Mouse (Mus musculus) thymus, adult 2 months (tissue): ENCODE results near the gene Sgms1. TPM values are rescaled to one million over a fixed set of nuclear protein-coding genes. Genes with fewer than 3 reads are reported as not detected.
A peak's percentile ranks its signal among the peaks of the same experiment; 100 is the strongest.

Source experiments
- DNase-seq: peaks from one replicate; pipeline ENCODE4 v3.0.0; 2021
- H3K27ac ChIP-seq: fragments of 200-500 bp; 2 replicates; pipeline ENCODE4 v1.5.1; 2012; ENCODE audit warnings: low read length, control low read depth; ENCODE audit not compliant: control insufficient read depth, insufficient read depth
- H3K27me3 ChIP-seq: fragments of 200-500 bp; 2 replicates; pipeline ENCODE4 v1.6.1; 2012; ENCODE audit warnings: mild to moderate bottlenecking, low read length, moderate library complexity, mixed read lengths; ENCODE audit not compliant: control insufficient read depth, insufficient read depth
- H3K36me3 ChIP-seq: fragments of 200-500 bp; 2 replicates; pipeline ENCODE4 v1.6.1; 2012; ENCODE audit warnings: mild to moderate bottlenecking, low read length, moderate library complexity; ENCODE audit not compliant: control insufficient read depth, insufficient read depth
- H3K4me1 ChIP-seq: fragments of 200-500 bp; replicated peaks from 2 replicates; pipeline ENCODE4 v1.6.1; 2012; ENCODE audit warnings: low read length; ENCODE audit not compliant: control insufficient read depth, insufficient read depth
- H3K4me3 ChIP-seq: fragments of 200-500 bp; 2 replicates; pipeline ENCODE4 v1.5.1; 2012; ENCODE audit warnings: mild to moderate bottlenecking, low read length, control low read depth, moderate library complexity; ENCODE audit not compliant: control insufficient read depth, insufficient read depth
- CTCF ChIP-seq: fragments of 200-500 bp; IDR thresholded peaks from 2 replicates; pipeline ENCODE4 v1.5.1; 2012; ENCODE audit warnings: mild to moderate bottlenecking, control low read depth, low read length, moderate library complexity, borderline replicate concordance; ENCODE audit not compliant: control insufficient read depth, poor library complexity, insufficient read depth; ENCODE audit errors: extremely low read depth
- POLR2A ChIP-seq: fragments of 200-500 bp; IDR thresholded peaks from 2 replicates; pipeline ENCODE4 v1.6.1; 2012; ENCODE audit warnings: mild to moderate bottlenecking, low read length, control low read depth, moderate library complexity; ENCODE audit not compliant: control insufficient read depth, poor library complexity, insufficient read depth; ENCODE audit errors: extremely low read depth
- WGBS: fragments of 180-500 bp; shearing (Covaris S2); methylation state at CpG from one replicate; pipeline ENCODE4 v1.1.7; 2018; 5-methylcytosine and 5-hydroxymethylcytosine counted together
- polyA plus RNA-seq: library from polyadenylated mRNA; depleted of rRNA; stranded (reverse); fragments of >200 nt; gene quantifications from 2 replicates; pipeline ENCODE4 v1.2.3, GENCODE M21; 2012

Gene Sgms1
- polyA plus RNA-seq, 1 experiment: 7.4 TPM

DNA sequence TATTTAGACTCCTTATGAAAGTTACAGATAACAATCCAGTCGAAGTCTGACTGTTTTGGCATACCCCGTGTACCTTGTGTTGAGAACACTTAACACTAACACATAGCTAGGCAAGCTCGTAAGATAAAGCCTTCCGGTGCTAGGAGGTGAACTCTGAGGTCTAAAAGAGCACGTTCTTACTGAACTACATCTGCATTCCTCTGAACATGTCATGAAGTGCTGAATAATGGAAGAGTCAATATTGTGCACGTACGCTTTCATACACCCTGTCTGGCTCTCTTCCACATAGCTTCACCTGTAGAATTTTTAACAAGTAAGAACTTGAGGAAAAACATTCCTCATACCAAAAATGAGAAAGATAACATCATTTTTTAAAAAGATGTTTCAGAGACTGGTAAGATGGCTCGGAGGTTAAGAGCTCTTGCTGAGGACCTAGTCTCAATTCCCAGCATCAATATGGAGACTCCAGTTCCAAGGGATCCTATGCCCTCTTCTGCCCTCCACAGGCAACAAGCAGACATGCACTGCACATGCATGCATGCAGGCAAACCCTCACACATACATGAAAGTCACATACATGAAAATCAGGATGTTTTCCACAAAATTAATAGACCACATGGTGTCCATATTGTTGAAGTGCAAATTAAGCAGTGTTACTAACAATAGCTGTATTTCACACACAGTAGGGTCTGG is 4.4 kb upstream of the Sgms1 start:
- Histone ChIP-seq H3K27me3 (no peaks in the 10 kb centered on the region), H3K36me3 (no peaks in the 10 kb centered on the region), H3K4me1 (no peaks in the 10 kb centered on the region), H3K4me3 (no peak overlapping the region), H3K27ac (no peak overlapping the region)
- no peak for DNase-seq
- TF ChIP-seq POLR2A: no peak
- TF ChIP-seq CTCF: no peak
- 92% methylated on average over 8 of the region's 8 CpGs for WGBS

DNA sequence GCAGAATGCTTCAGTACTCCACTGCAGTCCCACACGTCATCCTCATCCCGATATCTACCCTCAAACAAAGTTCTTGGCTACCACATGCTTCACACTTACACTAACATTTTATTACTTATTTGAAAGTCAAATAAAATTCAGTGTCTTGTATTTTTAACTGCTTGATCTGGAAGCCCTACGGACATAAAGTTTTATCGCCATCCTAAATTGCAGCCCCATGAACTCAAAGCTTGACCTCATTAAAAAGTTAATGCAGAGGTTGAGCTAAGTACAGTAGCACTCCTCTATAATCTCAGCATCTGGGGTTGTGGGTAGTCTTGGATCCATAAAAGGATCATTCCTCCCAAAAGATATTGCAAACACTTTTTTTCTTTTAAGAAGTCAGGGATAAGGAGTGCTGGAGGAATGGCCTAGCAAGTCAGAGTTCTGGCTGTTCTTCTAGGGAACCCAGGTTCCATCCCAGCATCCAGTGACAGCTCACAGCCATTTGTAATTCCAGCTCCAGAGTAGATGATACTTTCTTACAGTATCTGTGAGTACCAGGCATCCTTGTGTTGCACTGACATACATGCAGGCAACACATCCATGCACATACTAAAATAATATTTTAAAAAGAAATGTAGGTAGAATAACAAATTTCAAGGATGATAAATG is 3.7 kb upstream of the Sgms1 start:
- TF ChIP-seq CTCF (no peak), POLR2A (no peak)
- no peaks in the 10 kb centered on the region for H3K36me3 ChIP-seq
- 95% methylated on average over 4 of the region's 4 CpGs for WGBS
- H3K4me3 ChIP-seq: no peak overlapping the region
- no peaks in the 10 kb centered on the region; the same call in 1 of the 2 replicates for H3K27me3 ChIP-seq
- H3K27ac ChIP-seq: no peak overlapping the region
- H3K4me1 ChIP-seq: no peaks in the 10 kb centered on the region
- no peak for DNase-seq

DNA sequence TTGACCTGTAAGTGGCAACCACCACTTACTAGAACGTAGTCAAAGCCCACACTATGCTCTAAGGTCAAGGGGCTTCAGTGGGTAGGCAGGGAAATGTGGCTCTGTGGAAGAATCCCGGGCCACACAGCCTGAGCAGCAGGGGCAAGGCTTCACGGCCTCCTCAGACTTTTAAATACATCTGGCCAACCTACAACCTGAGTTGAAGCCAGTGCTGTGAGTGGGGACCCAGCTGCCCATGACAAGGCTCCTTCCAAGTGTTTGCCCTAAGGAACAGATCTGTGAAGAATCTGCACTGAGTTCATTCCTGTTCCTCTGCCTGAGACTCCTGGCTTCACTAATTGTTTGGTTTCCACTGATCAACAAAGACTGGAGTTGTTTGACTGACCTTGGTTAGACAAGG is 1.9 kb upstream of the Sgms1 start:
- no peak overlapping the region for H3K4me3 ChIP-seq
- no peaks in the 10 kb centered on the region for H3K36me3 ChIP-seq
- H3K27me3 ChIP-seq: no peaks in the 10 kb centered on the region; the same call in 1 of the 2 replicates
- WGBS: 94% methylated on average over 3 of the region's 3 CpGs
- TF ChIP-seq POLR2A (no peak), CTCF (no peak)
- no peak overlapping the region for H3K27ac ChIP-seq
- peaks cover 6% of the 10 kb centered on the region for H3K4me1 ChIP-seq
- no peak for DNase-seq

DNA sequence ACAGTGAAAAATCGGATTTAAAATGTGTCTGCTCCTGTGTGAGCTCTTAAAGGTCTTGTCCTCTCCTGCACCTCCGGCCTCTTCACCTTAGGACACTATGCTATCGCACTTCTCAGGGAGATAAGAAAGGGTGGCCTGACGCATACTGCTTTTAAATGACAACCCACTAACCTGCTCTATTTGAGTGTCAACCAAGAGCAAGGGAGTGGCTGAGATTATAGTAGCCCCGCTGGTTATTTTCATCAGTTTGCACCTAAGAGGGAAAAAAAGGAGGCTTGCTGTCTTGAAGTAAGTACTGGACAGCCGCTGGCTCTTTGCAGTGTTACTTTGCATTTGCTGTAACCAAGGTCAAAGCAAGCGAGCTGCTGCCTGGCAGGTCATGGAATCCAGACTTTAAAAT is 602 bp upstream of the Sgms1 start:
- 93% methylated on average over 7 of the region's 7 CpGs for WGBS
- Histone ChIP-seq H3K36me3 (no peaks in the 10 kb centered on the region), H3K27me3 (no peaks in the 10 kb centered on the region; the same call in 1 of the 2 replicates), H3K4me1 (peaks cover 6% of the 10 kb centered on the region), H3K27ac (no peak overlapping the region), H3K4me3 (no peak overlapping the region)
- DNase-seq: no peak
- TF ChIP-seq CTCF: no peak
- TF ChIP-seq POLR2A: no peak

DNA sequence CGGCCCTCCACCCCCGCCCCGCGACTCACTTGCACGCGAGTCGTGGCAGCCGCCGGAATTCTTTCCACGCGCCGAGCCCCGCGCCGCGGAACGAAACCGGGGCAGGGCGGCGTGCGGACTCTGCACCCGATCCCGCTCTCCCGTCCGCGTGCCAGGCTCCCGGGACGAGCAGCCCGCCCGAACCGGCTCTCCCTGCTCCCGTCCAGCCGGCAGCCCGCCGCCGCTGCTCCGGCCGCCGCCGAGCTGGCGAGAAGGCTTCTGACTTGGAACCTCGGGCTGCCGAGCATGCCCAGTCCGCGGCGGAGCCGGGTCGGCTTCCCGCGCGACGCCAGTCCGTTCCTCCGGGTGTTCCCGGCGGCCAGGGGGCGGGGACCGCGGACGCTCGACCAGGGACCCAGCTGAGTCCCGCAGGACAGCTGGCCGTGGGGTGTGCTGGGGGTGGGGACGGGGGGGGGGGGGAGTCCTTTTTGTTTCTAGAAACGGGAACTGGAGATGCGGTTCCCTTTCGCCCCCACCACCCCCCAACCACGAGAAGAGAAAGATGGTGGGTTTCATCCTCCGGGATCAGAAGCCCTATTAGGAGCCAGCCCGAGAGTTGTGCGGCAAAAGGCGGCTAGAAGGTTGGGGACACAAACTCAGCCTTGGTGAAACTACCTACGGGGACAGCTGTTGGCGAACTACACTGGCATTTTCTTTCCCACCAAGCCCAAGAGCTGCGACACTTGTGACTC is 1.2 kb downstream of the Sgms1 start:
- under 1% methylated on average over 75 of the region's 75 CpGs for WGBS
- TF ChIP-seq POLR2A (no peak), CTCF (no peak)
- no peaks in the 10 kb centered on the region; the same call in 1 of the 2 replicates for H3K27me3 ChIP-seq
- DNase-seq: peak; percentile 67
- H3K27ac ChIP-seq: peak overlapping the region; percentile 16; the same call in 1 of the 2 replicates
- no peaks in the 10 kb centered on the region for H3K36me3 ChIP-seq
- peak overlapping the region; percentile 65 for H3K4me3 ChIP-seq
- H3K4me1 ChIP-seq: peaks cover 6% of the 10 kb centered on the region

DNA sequence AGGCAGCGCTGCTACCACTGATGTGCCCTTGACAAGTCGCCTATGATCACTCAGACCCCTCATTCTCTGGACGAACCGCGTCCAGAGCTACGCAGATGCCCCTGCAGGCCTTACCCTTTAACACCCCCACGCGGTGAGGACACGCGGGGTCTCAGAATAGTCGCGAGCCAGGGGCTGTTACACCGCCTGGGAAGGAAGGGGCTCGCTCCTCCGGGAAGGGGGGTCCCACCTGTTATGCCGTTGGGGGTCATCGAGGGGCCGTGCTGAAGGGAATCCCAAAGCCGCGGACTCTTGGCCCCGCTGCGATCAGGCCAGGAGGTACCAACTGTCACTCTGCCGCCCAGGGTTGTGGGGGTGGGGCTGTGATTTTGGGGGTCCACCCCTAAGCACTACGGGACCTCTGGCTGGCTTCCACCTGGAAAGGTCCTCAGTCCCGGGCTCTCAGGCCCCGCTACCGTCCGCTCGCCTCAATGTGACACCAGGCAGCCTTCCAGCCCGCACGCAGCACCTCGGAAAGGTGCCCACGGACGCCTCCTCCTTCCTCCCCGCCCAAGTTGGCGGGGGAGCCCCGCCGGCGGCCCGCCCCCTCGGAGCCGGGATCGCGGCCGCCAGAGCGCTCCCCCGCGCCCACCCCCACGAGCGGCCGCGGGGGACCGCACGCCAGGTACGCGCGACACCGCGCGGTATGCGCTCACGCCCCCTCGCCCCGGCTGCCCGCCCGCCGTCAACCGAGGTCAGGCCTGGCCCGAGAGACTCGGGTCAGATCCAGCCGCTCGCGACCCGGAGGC is 1.9 kb downstream of the Sgms1 start:
- Histone ChIP-seq H3K4me3 (peak overlapping the region; percentile 65), H3K27me3 (no peaks in the 10 kb centered on the region; the same call in 1 of the 2 replicates), H3K4me1 (peaks cover 6% of the 10 kb centered on the region), H3K36me3 (no peaks in the 10 kb centered on the region), H3K27ac (no peak overlapping the region)
- WGBS: 1% methylated on average over 70 of the region's 74 CpGs
- TF ChIP-seq POLR2A (no peak), CTCF (no peak)
- peak; percentile 24 for DNase-seq
